Mouse (Mus musculus) left cerebral cortex, adult 11 months (tissue): ENCODE results near the gene Bbip1.
A peak's percentile ranks its signal among the peaks of the same experiment; 100 is the strongest.
"Not testable (repeated sequence)": the region's sequence is repeated elsewhere in the genome, so short reads cannot be mapped to it uniquely, and the experiment has no call there.

Experiments
- DNase-seq: peaks from one replicate; pipeline ENCODE4 v3.0.0; 2022; ENCODE audit warnings: low spot score

Bbip1 gene

DNA sequence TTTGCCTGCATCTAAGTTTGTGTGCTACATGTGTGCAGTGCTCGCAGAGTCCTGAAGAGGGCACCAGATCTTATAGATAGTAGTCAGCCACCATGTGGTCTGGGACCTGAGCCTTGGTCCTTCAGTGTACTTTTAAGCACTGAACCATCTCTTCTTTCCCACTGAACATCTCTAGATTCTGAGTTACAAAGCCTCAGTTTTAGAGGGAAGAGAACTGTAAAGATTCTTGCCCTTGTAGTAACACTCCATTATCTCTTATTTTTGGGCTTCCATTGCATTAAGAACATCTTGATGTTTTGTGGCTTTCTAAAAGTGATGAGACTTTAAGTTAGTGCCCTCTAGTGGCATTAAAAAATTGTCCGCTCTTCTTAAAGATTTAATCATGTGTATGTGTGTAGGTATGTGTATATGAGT, 19.1 kb downstream of the Bbip1 start:
- peak; percentile 26 for DNase-seq

DNA sequence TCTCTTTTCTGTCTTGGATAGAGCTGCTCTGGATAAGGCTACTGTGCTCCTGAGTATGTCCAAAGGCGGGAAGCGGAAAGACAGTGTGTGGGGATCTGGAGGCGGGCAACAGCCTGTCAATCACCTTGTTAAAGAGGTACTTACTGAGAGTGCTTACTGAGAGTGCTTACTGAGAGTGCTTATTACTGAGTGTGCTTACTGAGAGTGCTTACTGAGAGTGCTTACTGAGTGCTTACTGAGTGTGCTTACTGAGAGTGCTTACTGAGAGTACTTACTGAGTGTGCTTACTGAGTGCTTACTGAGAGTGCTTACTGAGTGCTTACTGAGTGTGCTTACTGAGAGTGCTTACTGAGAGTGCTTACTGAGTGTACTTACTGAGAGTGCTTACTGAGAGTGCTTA, 22.4 kb downstream of the Bbip1 start:
- DNase-seq = not testable (repeated sequence)

DNA sequence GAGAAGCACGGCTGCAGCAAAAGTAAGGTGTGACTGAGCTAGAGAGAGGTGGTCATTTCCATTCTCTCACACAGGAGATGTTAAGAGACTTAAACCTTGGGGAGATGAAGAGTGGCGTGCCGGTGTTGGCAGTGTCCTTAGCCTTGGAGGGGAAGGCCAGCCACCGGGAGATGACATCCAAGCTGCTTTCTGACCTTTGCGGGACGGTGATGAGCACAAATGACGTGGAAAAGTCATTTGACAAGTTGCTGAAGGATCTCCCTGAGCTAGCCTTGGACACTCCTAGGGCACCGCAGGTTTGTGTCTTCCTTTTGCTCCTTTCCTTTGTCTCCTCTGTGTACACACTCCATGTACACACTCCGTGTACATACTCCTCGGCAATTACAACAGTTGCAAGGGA, 24.9 kb downstream of the Bbip1 start:
- DNase-seq = no peak

DNA sequence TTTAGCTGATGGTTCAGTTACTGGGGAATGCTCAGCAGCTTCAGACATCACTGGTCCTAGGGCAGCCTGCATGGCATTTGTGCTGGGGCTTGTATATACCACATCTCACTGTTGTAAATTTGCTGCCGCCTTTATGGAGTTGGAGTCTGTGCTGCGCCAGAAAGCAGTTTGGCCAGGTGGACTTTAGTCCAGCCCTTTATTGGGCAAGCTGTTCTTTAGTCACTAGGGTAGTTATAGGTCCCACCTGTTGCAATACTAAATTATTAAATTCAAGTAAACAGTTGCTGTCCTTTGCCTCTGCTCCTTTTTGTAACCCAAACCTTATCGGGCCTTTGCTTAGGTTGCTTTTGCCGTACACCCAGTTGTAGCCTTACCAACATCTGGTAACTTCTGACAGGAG, 29.5 kb downstream of the Bbip1 start:
- DNase-seq = no peak

DNA sequence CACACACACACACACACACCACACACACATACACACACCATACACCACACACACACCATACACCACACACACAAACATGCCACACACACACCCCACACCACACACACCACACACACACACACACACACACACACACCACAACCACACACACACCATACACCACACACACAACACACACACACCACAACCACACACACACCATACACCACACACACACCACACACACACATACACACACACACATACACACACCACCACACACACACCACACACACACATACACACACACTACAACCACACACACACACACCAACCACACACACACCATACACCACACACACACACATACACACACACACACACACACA, 37.7 kb downstream of the Bbip1 start:
- DNase-seq = not testable (repeated sequence)

DNA sequence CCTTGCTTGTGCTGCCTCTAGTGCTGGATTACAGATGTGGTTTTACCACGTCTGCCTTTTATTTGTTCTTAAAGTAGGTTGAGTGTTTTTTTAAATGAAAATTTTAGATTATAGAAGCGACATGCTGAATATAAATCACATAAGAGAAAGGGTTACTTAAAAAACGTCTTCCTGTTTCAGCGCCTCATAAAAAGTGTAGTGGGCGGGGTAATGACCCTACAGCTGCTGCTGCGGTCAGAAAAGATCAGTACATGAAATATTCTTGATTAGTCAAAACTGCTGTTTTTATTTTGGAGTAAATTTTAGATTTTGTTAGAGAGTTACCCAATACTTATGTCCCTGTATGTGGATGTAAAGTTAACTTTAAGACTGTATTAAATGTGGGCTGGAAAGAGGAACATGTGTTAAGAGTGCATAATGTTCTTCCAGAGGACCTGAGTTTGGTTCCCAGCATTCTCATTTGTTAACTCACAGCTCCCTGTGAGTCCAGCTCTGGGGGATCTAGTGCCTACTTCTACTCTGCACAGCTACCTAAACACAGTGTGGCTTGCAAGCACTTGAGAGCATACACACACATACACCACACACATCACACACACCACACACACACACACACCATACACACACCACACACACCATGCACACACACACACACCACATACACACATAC, 38.3 kb downstream of the Bbip1 start:
- DNase-seq = no peak

DNA sequence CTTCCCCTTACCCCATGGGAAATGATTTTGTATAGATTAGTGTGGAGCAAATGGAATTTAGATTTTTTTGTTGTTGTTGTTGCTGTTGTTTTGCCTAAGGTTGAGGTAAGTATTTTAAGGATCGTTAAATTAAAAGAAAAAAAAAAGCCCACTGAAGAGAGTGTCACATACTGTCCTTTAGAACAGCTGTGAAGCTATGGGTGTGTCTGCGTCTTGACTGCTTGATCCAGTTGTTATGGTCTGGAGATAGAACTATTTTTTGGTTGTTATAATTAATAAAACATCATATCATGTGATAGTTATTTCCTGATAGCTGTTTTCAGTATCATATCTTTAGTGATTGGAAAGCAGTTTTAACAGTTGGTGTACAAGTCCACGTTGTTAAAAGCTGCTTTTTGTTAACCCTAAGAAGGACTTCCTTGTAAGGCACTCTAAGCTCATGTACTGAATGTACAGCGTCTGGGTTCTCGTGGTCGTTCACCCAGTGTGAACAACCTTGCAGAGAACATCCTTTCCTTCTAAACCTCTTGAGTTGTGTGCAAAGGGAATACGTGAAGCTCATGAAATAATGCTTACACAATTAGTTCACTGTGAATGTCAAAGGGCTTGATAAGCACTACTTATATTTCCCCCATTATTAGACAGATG, 39.5 kb downstream of the Bbip1 start:
- DNase-seq = no peak

DNA sequence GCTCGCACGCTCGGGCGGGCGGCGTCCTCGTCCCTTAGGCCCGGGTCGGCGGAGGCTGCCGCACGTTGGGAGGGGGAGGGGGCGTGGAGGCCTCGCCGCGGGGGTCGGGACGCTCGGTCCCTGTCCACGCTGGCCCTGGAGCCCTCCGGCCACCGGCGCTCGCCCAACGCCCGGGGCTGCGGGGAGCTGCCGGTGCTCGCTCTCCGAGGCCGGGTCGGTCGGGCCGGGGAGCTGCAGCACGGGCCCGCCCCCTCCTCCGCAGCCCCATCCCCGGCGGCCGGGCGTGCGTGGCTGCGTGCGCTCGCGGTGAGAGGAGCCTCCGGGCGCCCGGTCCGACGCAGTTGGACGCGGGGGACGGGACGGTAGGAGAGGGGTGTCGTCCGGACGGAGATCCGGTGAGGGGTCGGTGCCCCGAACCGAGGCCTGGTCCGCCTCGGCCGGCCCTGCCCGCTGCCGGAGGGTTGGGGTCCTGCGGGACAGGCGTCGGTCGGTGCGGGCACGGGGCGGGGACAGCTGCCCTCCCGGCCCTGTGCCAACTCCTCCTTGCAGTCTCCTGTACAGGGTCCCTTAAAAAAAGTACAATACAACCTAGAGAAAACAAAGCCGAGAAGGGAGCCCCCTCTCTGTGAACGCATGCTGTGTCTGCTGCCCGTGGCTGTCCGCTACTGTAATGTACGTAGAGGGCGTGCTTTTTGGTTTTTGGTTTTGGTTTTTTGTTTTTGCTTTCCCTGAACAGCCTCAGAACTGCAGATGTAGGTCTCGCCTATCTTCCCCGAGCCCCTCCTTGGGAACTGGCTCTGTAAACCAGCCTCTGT, 40.7 kb downstream of the Bbip1 start:
- DNase-seq = peak; percentile 44

DNA sequence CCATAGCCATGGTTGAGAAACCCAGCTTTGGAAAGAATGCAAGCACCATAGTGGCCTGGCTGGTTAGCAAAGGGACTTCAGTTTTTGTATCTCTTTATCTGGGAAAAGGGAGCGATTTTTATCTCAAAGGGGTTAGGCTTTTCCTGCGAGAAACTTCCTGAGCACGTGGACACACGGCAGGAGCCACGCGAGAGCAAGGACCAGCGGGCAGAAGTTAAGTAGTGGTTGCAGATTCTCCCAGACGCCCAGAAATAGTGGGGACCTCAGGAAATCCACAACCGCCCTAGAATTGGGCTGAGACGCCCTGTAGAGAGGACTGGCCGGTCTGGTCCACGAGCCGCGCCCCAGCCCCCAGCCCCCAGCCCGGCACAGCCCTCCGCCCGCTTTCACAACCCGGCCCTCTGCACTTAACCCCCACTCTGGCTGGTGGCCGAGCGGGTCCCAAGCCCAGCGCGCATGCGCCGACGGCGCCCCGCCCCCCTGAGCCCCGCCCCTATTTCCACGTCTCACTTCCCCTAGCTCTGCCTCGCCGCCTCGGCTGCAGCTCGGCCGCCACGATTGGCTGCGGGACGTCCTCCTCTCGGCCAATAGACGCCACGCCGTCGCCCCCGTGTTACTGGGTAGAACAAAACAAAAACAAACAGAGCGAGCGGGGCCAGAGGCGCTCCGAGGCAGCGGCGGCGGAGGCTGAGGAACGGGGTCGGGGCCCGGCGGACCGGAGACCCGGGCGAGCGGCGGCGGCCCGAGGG, 41.5 kb downstream of the Bbip1 start:
- peak; percentile 94 for DNase-seq

DNA sequence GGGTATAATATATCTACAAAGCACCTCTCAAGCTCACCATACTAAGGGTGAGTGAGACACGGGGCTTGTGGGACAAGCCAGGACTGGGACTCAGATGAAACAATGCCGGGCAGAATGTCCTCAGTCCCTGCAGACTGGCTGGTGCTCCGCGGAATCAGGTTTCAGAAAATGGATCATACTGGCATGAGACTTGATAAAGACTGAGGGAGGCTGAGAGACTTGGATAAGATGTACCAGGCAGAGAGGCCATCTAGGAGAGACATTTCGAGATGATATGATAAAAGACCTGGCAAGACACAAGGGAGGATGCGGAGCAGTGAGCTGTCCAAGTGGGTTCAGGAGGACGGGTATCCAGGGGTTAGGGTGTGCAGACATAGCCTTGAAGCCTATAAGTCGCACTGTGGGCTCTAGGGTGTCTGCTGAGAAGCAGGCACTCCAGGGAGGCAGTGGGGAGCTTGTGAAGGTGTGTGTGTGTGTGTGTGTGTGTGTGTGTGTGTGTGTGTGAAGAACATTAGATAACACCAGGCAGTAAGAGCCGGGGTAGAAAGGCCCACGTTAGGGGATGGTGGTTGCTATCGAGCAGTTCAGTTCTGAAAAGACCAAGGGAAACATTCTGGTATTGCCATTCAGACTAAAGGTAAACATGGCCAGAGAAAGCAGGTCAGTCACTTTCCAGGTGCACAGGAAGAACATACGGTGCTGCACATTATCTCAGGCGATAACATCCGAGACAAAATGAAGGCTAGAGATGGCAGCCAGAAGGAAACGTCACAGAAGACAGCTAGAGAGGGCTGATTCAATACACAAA, 42.3 kb downstream of the Bbip1 start:
- DNase-seq = no peak

DNA sequence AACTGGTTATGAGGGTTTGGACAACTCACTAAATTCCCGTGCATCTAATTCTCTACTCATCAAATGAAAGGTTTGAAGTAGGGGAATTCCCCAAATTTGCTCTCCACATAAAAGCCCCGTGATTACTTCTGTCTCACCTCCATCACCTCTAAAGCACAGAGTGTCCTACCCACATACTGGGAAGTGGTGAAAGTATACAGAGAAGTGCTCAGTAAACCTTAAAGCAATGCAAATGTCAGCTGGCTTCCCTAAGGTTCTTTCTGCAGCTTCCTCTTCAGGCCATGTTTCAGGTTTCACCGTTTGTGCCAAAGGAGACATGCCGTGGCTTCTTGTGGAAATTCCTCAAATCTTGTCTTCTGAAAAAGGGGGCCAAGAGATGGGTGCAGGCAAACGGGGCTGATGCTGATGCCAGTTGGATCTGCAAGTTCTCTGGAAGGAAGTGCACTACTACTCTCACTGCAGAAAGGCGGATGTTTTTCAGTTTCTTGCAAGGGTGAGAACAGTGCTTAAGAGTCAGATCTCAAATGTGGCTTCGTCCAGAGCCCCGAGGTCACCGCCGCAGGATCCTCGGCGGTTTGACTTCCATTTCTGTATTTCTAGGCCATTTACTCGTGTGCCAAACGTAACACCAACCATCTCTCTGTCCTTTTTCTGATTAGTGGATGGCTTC, 44.4 kb downstream of the Bbip1 start:
- DNase-seq = no peak

DNA sequence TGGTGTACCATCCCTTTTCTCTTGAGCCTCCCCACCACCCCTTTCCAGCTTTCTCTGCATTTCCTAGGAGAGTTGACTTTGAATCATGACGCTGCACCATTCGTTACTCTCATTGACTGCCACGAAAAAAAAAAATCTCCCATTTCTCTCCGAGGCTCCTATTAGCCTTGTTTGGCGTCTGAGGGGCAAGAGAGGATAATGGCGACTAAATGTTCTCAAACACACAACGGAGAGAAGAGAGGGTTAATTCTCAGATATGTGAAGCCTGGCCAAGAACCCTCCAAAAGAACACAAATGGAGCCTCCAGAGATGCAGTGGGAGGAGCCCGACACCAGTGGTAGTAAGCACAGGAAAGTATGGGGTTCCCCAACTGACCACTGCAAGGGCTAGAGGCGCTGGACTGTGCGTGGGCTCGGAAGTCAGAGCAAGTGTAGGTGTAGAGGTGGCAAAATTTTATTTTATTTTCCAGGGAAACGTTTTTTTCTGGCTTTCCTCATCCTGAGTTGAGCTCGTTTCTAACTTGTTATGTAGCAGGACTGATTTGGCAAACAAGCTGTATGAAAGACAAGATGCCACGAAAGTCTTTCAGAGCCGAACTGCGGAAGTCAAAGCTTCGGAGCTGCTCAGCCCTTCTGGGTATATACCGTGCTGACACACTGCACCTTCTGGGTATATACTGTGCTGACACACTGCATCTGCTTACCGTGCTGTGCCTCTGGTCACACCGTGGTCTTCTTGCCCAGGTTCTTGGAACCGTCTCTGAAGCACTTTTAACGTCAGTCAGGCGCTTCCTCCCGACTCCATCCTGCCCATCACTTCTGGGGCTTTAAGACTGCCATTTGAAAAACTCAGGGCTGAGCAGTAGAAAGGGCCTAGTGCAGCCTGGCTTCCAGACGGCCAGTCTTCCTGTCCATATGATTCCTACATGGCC, 45.2 kb downstream of the Bbip1 start:
- DNase-seq = no peak

DNA sequence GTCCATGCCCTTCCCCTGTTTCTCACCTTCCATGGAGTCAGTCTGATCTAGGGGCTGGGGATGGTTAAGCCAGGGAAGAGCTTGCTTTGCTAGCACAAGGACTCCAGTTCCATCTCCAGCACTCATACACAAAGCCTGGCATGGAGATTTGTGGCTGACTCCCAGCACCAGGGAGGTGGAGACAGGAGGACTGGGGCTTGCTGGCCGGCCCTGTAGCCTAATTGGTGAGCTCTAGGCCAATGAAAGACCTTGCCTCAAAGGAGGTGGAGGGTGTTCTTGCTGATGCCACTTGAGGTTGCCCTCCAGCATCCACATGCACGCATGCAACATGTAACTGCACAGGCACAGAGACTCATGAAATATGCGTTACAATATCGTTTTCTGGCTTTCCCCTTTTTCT, 45.9 kb downstream of the Bbip1 start:
- DNase-seq = no peak

DNA sequence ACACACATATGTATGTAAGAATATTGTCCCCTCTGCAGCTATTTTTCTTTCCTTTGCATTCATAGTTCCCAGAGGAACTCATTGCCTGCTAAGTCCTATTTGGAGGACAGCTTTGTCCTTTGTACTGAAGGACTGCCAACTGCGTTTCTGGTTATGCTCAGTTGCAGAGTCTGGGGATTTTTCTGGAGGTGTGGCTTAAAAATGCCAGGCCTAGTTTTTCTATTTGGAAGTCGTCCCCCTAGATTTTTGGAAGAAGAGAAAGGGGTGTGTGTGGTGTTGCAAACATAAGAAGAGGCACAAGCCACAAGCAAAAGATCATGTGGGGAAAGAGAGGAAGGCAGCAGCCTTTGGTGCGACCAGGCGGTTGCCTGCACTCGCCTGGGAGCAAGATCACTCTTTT, 46.4 kb downstream of the Bbip1 start:
- no peak for DNase-seq

DNA sequence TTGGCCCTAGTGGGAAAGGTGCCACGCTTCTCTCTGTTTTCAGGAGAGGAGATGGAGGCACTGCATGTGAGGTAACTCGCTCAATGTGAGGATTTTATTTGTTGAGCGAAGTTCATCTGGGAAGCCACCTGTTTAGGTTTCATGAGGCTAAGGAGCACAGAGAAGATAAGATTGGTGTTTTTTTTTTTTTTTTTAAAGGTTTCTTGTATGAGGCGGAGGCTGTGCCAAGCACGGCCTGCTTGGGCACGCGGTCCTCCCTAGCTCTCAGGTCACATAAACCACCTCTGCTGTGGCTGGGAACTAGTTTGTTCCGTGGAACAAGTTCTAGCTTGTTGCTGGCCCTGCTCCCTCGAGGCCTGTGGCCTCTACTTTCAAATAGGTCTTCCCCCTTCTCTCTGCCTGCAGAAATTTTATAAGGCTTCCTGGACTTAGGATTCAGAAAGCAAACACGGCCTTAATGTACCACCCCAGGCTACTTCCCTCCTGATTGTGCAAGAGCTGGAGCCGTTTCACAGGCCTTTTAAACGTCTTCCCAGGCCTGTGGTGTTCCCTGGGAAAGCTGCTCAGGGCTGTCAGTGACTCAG, 49.8 kb downstream of the Bbip1 start:
- DNase-seq = no peak

DNA sequence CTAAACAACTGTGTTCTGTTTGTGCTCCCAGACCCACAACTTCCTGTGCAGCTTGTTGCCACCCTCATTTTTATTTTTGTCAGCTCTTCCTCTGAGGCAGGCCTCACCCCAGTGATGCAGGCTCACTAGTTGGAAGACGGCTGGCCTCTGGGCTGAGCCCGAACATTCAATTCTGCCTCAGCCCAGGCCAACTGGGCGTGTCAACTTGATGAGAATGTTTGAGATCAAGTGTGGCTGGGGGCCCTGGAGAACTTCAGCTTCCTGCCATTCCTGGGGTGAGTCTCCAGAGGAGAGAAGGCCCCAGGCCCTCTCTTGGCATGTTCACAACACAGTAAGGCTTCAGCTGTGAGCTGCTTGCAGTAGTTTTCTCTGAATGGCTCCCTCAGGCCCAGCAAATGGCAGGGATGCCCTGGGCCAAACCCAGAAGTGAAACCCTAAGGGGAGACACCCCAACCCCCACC, 50.7 kb downstream of the Bbip1 start:
- DNase-seq = no peak

DNA sequence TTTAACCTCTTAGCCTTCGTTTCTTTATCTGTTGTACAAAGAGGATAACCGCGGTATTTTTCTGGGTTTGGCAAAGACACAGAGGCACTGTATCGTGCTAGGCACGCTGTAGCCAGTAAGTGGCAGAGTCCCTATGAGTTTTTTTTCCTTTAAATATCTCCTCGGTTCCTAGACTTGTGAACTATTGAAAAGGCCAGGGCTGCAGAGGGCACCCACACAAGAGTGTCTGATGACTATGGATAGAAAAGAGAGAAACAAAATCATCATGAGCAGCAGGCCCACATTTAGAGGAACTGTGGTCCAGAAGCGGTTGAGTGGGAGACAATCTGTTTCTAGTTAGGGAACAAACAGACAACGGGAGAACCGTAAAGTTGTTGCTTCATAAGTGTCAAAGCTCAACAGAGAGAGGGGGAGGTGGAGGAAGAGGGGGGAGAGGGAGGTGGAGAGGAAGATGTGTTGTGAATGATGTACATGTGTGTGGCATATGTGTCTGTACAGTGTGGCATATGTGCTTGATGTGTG, 51.5 kb downstream of the Bbip1 start:
- DNase-seq = no peak

DNA sequence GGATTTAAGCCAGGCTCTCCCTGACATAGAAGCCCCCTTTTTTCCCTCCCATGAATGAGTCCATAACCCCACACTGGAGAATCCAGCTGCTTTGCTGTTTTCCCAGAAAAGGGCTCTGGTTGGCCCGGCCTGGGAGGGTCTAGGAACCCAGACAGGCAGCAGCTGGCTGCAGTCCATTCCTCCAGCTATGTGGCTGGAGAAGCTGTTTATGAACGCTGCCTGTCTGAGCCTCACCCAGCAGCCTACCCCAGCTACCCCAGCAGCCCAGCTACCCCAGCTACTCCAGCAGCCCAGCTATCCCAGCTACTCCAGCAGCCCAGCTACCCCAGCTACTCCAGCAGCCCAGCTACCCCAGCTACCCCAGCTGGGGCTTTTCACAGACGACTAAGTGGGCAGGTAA, 52.4 kb downstream of the Bbip1 start, which contains the start of gene Pdcd4:
Pdcd4 (plus strand) TSS at position 171 of the 400 bp plus-strand sequence.
- no peak for DNase-seq

DNA sequence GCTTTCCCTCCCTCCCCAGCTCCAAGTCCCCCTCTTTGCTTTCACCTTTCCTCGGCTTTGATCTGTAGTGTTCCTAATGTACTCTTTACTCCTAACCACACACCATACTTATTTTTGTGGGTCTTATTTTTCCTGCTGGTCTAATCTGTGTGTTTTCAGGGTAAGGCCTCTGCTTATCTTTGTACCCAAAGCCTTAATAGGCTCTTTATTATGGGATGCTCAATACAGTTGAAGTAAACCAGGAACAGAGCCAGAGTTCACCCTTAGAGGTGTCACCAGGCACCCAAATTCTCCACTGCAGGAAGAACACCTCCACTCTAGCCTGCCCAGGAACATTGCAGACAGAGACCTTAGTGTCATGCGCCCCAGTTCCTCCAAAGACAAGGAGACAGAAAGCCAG, 52.9 kb downstream of the Bbip1 start:
- DNase-seq = no peak
